Mouse (Mus musculus): Measurements from ENCODE around the gene Cdk16.

DNA sequence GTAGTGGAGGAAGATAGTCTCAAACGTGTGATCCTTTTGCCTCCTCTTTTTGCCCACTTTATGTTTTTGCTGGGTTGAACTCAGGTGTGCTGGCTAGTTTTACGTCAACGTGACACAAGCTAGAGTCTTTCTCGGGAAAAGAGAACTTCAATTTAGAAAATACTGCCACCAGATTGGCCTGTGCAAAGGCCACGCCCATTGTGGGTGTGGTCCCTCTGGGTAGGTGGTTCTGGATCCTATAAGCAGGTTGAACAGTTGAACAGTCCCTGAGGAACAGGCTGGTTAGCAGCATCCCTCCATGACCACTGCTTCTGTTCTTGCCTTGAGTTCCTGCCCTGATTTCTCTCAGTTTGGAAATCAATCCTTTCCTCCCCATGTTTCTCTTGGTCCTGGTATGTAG is 40.9 kb downstream of the Cdk16 start:
- TF ChIP-seq POLR2A (IDR thresholded peaks at IDR 0.05; ENCODE audit: borderline replicate concordance, extremely low read depth, insufficient read depth, insufficient read length, poor library complexity, severe bottlenecking) (no peak), CTCF (IDR thresholded peaks at IDR 0.05; ENCODE audit: borderline replicate concordance, extremely low read depth, insufficient read depth, insufficient read length) (no peak)
